Mouse (Mus musculus): ENCODE results near the gene Amigo1.
A peak's percentile ranks its signal among the peaks of the same experiment; 100 is the strongest.

Gene Amigo1

DNA sequence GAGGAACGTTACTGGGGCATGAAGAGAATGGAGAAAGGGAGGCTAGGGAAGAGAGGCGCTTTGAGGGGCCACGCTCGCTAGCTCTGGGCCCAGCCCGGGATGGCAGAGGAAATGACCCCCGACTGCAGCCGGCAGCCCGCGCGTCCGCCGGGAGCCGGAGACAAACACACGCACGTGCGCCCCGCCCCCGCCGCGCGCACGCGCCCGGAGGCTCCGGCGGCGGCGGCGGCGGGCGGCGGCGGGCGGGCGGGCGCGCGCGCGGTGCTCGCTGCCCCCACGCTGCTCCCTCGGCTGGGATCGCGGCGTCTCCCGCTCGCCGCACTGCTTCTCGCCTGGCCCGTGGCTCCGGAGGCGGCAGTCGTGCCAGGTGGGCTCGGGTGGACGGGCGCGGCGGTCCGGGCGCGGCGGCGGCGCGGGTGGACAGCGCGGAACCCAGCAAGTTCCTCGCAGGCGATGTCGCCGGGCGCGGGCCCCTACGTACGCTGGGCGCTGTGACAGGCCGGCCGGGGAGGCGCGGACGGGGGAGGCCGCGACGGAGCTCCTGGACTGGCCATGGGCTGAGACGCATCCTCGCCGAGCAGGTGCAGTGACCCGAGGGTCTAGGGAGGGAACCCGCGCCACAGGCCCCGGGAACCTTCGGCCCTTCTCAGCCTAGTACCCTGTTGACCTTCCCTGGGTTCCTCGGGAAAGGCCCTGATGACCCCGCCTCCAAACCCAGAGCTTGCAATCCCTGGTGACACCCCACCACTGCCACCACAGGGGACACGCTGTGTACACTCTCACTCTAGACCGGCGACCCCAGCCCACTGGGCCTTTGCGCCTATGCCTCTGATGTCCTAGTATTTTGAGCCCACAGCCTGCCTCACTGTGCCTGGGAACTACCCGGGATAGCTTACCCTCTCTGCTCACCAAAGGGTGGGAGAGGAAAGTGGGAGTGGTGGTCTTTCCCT lies at the start of gene Amigo1:
Gene Amigo1 (plus strand): TSS at position 238 of the 950 bp plus-strand sequence.
- DNase-seq, result peak; percentile 68

DNA sequence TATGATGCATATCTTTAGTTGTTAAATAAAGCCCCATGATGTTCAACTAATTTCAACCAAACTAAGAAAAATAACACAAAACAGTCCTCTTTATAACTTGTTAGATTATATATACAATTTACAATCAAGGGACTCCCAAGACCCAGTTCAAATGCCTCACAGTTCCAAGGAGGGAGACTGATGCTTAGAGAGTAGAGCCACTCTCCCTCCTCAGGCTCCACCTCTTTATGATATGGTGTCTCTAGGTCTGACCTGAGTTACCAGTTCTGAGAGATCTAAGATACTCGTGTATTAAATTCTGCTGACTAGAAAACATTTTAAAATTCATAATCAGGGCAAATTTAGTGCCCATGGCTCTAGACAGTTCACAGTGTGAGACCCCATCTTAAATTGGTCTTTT lies 47.0 kb upstream of the Amigo1 start:
- no peak for DNase-seq

DNA sequence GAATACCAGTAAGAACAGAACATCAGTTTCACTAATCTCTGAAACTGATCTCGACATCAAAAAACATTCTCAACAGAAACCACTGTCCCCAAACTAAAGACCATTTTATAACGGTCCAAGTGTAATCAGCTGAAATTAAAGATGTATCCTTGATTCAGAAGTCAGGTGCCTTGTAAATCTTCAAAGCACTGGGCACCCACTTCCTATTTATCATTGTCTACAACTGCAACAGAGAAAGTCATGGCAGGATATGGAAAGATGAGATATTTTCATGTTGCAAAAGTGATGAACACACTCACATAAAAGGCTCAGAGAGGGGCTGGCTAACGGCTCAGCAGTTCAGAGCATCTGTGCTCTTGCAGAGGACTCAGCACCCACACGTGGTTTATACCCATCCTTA lies 45.3 kb upstream of the Amigo1 start:
- peak; percentile 21 for DNase-seq

DNA sequence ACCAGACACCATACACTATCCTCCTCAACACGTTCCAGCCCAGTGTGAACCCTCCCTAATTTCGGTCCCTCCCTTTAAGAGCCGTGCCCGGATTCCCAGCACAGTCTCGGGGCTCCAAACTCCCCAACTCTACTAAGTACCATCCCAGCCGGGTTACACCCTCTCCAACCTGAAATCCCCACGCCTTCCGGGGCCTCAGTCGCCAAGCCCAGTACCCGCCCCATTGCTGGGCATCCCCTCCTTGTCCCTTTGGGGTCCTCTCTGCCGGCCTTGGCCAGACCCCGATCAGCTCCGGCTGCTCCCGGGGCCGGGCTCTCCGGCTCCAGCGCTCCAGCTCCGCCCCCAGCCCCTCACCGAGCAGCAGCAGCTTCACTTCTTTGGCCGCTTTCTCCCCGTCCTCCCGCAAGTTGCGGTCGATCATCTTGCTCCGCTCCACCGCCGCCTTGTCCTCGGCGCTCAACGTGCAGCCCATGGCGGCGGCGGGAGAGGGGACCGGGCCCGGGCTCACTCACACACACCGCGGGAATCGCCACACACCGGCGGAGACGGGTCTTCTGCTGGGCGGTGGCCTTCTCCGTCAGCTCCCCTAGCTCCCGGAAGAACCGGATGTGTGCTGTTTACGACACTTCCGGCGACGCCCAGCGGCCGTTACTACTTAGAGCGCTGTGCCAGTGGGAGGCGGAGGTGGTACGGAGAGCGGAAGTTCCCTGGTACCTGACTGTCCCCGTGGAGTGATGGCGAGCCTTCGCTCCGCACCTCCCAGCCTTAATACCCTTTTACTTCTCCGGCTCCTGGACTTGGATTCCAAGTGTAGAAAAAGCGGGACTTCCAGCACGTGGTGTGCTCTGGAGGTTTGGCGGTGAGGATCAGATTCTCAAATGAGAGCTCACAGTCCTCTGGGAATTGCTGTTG lies 40.3 kb upstream of the Amigo1 start, which contains the start of gene Gnai3:
Gene Gnai3 (minus strand): TSS at position 613 of the 912 bp plus-strand sequence.
- peak; percentile 94 for DNase-seq

DNA sequence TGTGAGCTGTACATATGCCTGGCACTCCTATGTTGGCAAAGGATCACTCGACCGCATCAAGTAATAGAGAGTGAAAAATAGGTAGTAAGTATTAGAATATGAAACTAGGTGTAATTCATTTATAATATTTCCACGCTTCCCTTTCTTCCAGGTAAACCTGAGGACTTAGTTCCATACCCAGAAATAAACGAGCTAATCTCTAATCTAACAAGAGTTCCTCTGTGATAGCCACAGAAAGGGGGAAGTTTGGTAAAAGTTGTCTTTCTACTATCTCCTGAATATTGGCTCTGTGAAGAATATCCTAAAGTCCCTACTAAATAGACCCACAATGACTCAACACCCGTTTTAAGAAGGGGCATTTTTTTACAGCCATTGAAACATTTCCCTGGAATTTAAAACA lies 39.5 kb upstream of the Amigo1 start:
- DNase-seq, result no peak

DNA sequence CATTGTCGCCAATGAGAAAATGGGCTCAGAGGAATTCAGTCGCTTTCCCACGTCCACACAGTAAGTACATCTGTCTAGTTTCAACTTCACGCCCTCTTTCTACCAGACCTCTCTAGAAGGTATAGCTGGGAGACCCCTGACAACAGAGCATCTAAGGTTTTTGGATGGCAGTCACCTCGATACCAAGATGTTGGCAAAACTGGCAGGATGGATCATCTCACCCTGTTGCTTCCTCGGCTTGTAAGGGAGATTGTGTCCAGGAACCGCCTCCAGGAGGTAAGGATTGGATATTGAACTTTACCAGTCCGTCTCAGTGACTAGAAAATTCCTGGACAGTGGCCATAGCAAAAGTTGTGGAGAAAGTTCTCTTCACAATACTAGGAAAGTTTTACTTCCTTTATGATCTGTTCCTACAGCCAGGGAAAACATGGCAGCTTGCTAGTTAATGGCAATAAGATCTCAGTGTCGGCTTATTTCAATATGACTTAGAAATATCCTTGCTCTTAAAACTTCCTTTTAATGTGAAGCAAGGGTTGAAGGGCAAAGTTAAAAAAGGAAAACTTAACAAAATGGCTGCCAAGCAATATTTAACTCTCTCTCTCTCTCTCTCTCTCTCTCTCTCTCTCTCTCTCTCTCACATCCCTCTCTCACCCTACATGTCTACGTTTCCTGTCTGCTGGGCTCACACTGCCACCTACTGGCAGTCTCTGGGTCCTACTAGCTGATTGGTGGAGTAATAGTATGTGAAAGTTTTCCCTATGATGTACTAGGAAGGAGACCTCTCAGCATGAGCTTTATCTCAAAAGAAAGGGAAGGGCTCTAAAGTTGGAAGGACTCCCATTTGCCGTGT lies 38.5 kb upstream of the Amigo1 start:
- DNase-seq, result peak; percentile 92

DNA sequence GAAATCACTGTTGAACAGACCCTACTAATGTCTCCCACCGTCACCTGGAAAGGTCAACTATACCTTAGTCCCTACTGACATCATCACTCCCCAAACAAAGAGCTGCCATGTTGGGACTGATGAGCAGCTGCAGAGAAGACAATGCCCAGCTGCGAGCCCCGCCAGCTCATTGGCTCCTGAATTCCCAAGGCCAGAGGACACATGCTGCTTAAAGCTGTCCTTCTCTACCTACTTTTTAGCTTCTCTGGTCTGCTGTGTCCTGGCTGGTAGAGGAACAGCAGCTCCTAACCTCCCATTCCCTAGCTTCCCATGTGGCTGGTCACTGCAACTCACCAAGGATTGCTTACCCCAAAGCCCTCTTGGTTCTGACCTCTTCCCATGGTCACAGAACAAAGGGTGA lies 33.8 kb upstream of the Amigo1 start:
- no peak for DNase-seq

DNA sequence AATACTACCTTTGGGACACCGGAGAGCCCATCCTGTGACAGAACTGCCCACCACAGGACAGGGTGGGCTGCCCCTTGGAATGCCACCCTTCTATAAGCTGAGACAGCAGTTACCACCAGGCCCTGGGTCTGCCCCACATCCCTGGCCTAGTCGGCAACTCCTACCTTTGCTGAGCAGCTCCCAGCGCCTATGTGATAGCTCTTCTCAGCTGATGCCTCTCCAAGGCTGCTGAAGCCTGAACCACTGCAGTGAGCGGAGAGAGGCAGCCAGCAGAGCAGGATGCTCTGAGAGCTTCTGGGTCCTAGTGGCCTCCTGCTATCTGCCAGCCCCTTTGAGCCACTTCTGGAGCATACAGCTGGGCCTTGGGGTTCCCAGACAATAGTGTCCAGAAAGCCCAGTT lies 31.5 kb upstream of the Amigo1 start, which contains the start of gene Gpr61:
Gene Gpr61 (minus strand): TSS at position 227 of the 400 bp plus-strand sequence.
- no peak for DNase-seq

DNA sequence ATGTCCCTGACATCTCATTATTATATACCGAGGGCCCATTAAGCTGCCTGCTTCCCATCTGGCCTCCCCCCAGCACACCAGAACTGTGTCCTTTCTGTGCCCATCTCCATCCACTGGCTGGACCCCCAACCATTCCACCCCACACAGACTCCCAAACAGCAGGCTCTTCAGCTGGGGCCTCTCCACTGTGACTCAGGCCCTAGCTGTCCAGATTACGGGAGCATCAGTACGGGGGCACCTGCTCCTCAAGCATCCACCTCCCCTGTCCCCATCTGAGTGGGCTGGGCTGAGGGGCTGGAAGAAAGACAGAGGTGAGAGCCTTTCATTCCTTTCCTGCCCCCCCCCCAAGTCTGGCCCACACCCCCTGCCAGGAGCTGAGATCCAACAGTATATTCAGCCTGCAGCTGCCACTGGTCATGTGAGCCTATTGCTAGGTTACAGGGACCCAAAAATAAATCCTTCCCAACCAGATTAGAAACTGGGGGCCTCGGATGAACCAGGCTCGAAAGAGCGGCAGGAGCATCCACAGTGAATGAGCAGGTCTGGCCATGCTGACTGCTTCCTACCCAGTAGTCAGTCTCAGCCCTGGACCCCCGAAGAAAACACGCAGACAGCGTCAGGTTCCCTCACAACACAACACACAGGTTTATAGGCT lies 27.6 kb upstream of the Amigo1 start:
- DNase-seq, result no peak

DNA sequence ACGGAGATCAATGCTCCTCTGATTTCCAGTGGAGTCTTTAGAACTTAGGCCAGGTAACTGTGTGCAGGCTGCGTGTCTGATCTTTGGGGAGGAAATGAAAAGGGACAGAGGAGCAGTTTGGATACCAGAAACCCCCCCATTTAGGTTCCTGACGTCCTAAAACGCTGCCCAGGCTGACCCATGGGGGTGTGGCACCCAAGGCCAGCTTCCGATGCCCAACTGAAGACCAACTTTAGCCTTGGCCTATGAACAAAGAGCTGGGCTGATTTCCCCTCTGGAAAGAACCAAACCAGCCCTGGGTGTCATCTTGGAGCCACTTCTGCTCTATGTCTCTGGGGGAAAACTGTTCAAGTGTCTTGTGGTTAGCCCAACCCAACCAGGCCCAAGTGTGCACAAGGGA lies 22.0 kb upstream of the Amigo1 start:
- DNase-seq, result no peak

DNA sequence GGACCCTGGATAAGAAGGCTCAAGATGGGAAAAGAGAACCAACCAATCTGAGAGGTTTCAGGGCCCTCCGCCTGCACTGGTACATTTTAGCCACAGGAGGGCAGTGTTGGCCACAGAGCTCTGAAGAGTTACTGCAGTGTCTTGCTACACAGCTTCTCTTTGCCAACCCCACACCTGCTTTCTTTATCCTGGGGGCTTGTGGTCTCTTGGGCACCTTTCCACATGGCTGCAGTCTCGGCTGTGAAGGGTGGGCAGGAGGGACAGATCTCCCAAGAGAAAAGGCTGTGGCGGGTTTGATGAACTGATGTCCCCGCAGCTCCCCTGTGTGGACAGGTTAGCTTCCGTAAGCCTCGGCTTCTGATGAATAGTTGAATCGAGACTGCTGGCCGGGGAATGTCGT lies 21.3 kb upstream of the Amigo1 start:
- DNase-seq, result peak; percentile 82

DNA sequence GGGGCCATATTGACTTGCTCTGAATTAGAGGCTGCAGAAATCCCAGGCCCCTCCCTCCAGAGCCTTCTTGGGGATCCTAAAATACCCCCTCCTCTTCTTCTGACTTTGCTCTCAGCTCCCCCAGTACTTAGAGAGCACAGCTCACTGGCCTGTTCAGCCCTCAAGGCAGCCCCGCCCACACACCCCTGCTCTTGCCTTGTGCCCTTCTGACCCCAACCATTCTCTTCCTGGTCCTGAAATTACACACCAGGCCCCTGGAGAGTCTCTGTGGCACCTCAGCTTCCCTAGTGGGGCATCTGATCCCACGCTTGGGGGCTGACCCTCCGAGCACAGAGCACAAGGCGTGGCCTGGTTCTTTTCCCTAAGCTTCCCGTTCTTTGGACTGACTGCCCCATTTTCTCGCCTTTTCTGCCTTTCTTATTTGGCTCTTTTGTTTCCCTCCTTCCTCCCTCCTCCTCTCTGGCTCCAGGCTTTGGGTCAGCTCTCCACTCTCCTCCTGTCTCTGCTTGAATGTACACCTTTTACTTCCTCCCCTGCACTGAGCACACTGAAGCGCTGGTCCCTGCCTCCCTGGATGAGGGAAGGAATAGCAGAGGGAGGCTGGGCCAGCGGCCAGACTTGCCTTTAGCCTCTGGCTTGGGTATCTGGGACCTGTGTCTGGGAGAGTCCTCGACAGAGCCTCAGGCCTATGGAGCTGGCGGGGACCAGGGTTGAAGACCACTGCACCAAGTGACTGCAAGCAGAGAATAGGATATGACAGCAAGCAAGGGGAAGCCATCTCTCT lies 20.4 kb upstream of the Amigo1 start:
- no peak for DNase-seq

DNA sequence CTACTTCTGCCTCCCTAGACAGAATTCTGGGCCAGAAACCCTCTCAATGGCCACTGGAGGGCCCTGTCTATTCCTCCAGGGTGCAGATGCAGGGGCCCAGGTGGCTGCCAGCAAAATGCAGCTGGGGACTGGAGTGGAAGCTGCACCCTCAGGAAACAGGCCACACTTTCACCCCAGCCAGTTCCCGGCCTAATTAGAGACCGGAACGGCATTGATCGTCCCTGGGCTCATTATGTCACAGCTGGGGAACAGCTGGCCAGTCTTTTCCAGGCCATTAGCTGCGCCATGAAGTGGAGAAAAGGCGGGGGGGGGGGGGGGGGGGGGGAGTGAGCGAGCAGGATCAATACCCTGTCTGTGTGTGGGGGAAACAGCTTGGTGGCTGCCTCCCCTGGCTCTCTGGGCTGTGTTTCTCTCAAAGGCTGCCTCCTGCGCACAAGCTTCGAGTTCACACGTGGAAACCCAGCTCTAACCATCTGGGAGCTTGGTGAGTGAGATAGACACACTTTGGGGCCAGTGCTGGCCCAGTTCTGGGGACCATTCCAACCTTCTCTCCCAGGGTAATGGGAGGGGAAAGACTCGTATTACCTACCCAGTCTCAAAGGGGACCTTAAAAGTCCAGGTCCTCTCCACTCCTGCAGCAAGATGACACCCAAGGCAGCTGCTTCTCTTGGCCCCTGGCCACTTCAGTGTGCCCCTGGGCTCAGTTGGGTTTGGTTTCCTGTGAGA lies 19.5 kb upstream of the Amigo1 start:
- DNase-seq, result peak; percentile 68

DNA sequence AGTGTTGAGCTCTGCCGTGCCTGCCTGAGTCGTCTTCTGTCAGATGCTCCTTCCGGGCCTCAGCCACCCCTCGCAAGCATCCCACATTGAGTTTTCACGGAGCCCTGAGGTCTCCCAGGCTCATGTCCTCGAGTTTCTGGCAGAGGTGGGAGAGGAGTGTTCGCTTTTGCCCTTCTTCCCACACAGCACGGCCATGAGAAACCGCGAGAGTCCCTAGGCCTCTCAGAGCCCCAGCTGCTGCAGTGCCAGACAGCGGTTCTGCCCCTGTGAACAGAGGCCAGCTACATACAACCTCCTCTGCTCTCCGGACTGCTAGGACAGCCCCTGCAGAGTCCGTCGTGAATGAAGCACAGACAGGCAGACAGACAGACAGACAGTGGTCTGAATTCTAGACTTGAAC lies 18.6 kb upstream of the Amigo1 start:
- DNase-seq, result no peak

DNA sequence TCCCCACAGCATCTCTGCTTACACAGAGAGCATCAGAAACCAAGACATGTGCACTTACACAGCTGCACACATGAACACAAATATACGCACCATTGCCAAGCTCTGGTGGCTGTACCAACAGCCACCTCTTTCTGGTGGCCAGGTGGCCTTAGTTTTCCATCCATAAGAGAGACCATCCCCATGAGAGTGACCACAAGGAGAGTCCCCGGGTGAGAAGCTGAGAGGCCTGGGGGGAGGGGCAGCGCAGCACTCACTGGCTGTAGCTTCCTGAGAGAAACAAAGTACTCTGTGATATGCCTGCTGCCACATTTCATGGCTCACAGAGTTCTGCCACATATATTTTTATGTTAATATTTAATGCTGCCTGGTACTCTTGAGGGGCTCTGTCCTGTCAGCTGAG lies 16.9 kb upstream of the Amigo1 start:
- no peak for DNase-seq

DNA sequence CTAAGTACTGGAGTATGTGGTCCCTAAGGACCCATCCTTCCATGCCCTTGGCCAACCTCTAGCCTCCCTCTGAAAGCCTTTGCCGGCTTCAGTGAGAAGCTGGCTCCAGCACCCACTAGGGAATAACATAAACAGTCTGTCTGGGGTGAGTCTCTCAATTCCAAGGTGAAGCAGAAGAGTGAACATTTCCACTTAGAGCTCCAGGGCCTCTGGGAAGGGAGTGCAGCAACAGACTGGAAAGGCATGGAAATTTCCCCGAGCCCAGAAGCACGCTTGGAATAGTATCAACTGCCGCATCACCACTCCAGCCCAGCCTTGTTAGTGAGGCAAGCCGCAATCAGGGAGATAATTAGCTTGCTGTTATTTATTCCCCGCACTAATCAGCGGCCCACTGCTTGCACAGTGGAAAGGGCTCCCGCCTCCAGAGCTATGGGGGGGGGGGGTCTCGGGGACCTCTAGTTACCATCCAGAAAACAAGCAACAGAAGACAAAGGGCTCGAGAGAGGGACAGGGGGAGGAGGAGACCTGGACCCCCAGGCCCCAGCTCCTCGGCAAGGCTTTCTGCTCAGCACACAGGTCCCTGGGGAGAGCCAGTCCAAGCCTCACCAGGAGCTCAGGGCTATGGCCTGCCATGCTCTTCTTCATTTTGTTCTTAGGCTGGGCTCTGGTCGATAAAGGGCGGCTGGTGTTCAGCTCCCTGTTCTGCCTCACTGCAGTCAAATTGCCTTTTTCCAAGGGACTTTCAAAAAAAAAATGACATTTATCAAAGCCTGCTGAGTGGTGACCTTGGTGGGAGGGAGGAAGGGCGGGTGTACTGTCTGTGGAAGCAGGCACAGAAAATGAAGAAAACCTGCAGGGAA lies 11.2 kb upstream of the Amigo1 start:
- no peak for DNase-seq

DNA sequence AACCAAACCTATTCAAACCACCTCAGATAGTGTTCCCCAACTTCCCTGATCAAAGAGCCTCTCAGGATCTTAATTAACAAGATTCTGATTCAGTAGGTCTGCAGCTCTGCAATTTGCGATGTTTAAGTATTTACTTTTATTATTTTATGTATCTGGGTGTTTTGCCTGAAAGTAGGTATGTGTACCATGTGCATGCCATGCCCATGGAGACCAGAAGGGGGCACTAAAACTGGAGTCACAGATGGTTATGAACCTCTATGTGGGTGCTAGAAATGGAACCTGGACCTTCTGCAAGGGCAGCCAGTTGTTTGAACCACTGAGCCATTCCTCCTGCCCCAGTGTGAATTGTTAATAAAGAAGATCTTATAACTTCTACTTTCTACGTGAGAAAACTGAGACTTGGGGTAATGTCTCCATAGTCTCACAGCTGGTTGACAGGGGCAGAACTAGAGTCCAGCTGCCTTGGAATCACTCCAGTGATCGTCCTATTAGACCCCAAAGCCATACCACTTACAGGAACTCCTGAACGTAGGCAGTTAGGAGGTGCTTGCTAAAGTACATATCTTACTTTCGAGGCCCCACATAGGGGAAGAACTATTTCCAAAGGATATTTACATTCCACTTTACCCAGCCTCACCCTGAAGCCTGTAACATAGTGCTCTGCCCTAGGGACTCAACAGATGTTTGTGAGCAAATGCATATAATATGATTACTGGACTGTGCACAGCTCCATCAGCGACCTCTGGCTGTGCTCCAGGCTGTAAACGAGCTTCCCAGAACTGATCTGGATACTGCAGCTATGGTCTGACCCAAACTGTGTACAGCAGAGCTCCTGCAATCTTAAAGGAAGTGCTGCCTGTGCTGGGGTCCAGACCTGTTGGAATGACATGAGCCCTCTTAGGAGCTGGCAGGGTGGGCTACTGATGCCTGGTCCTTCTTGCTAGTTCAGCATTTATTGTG lies 7.1 kb upstream of the Amigo1 start:
- no peak for DNase-seq

DNA sequence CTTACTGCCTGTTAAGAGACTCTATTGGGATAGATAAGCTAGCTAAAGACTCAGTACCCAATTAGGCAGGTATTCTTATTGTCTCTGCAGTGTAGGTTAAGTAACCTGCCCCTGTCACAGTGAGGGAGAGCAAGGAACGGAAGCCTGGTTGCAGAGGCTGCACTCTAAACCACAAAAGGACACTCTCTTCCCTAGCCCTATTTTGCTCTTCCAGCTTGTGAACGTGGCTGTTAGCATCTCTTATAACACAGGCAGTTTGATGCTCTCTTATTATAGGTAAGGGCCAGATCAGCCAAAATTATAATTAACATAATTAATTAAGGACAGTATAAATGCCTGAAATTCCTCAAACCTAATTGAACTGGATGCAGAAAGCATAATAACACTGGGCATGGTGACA lies 5.6 kb upstream of the Amigo1 start:
- DNase-seq, result no peak
